Mouse (Mus musculus): ENCODE results near the gene Snorc.

The Snorc gene

DNA sequence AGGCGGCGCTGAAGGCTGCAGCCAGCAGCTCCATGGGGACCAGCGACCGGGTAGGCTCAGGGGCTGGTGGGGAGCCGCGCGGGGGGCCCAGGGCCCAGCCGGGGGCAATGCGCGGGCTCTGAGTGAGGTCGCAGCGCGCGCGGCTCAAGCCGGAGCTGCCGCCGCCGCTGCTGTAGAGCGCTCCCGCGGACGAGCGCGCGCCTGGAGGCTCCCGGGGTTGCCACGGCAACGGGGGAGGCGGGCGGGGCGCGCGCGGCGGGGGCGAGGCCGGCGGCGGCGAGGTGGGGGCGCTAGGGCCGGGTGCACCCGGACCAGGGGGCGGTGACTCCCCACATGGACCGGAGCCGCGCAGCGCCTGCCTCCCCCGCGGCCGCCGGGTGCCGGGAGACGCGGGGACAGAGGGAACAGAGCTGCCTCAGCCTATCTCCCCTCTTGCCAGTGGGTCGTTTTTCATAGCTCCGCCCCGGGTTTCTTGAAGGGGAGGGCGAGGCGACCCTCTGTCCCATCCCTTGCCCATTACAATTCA is 40.2 kb downstream of the Snorc start:
- DNase-seq (ENCODE audit: low read depth, low spot score): no peak

DNA sequence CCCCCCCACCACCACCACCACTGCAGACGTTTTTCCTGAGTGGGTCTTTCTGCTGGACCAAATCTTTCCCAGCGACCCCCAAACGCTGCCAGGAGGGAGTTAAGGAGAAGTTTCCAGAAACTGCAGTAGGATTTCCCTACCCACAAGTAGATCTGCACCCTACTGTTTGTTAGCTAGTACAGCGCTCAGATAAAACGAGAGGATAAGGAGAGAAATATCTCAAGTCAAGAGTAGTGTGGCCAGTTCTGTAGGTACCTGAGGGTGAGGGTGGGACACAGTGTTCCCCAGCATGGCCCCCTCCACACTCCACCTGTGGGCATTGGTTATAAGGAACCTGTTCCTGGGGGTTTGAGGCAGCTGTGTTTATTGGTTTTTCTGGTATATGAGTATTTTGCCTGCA is 40.8 kb downstream of the Snorc start:
- no peak for DNase-seq (ENCODE audit: low read depth, low spot score)

DNA sequence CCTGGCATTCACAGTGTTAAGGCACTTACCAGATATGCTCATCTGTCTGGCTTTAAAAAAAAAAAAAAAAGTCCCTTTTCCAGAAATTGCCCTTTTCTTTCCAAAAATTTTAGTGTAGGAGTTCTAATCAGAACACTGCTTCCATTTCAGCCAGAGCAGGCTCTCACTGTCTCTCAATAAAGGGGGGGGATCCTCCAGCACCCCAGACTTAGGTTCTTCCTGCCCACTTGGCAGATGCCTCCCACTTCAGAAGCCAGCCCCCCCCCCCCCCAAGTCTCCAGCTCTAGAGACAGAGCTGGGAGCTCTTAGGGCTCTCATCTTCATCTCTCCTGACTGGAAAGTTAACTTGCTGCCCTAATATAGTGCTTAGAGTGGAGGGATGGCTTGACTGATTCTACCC is 50.4 kb downstream of the Snorc start:
- no peak for DNase-seq (ENCODE audit: low read depth, low spot score)

DNA sequence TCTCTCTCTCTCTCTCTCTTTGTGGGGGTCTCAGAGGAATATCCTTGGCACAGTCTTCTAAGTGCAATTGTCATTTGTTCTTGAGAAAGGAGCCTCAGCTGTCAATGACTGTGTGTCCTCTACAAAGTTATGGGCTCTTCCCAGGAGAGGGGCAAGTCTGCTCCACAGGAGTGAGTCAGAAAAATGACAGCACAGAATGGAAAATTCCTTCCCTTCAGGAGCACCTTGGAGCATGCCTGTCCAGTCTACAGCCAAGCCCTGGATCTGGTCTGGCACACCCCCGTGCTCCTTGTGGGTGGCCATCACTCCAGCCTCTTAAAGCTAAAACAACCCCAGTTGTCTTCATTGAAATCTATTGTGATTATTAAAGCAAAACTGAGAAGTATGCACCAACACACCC is 51.5 kb downstream of the Snorc start:
- no peak for DNase-seq (ENCODE audit: low read depth, low spot score)

DNA sequence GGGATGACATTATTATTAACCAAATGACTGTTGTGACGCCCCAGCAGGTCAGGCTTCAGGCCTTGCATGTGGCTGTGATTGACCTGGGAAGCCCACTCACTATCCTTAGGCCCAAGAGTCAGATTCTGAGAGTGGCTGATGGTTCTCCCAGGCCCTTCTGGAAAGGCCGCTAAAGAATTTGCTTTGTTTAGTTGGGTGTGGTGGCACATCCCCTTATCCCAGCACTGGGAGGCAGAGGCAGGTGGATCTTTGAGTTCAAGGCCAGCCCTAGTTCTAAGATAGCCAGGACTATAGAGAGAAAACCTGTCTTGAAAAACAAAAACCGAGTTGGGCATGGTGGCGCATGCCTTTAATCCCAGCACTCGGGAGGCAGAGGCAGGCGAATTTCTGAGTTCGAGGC is 55.0 kb downstream of the Snorc start:
- DNase-seq (ENCODE audit: low read depth, low spot score): no peak
